Mouse (Mus musculus): ENCODE results near the gene Ppm1l. TPM values are rescaled to one million over a fixed set of nuclear protein-coding genes. Genes with fewer than 3 reads are reported as not detected.

The Ppm1l gene
- polyA plus RNA-seq, 1 experiment from 2014 or later: 8.3 TPM

DNA sequence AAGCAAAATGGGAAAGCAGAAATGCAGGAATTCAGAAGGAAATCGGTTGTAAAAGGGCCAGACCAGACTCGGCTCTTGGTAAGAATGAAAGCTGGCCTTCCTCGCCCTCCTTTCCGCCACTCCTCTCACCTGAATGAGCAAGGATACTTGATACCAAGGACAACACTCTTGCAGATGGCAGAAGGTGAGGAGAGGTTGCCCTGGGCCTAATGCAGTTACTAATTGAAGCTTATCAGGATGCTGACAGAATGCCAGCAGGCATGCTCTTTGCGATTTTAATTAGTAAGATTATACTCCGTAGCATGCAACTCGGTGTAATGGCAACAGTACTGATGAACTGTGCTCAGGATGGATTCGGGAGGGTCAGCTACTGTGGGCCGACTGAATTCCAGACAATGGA is 214.8 kb downstream of the Ppm1l start:
- Histone ChIP-seq H3K4me2 (no peak overlapping the region), H3K9me3 (no peaks in the 10 kb centered on the region), H3K4me3 (no peak overlapping the region), H3K27me3 (no peaks in the 10 kb centered on the region), H3K9ac (no peak overlapping the region), H3K36me3 (no peaks in the 10 kb centered on the region), H3K4me1 (peaks cover 5% of the 10 kb centered on the region; the same call in 1 of the 2 replicates), H3K27ac (no peak overlapping the region)
- WGBS: 73% methylated on average over 9 of the region's 9 CpGs
- ATAC-seq (ENCODE audit: insufficient number of reproducible peaks, insufficient read depth, low FRiP score, low TSS enrichment, low read depth): no peak

GRCm38 (mm10) chr3:69532687-69533086 is 216.0 kb downstream of the Ppm1l start:
- no peaks in the 10 kb centered on the region for H3K27me3 ChIP-seq
- no peaks in the 10 kb centered on the region for H3K36me3 ChIP-seq
- peaks cover 14% of the 10 kb centered on the region for H3K4me1 ChIP-seq
- no peak overlapping the region for H3K4me3 ChIP-seq
- no peak overlapping the region for H3K9ac ChIP-seq
- H3K27ac ChIP-seq: no peak overlapping the region
- H3K9me3 ChIP-seq: no peaks in the 10 kb centered on the region
- 52% methylated on average over 4 of the region's 4 CpGs for whole genome bisulfite sequencing
- ATAC-seq (ENCODE audit: insufficient number of reproducible peaks, insufficient read depth, low FRiP score, low TSS enrichment, low read depth): no peak
- H3K4me2 ChIP-seq: no peak overlapping the region

DNA sequence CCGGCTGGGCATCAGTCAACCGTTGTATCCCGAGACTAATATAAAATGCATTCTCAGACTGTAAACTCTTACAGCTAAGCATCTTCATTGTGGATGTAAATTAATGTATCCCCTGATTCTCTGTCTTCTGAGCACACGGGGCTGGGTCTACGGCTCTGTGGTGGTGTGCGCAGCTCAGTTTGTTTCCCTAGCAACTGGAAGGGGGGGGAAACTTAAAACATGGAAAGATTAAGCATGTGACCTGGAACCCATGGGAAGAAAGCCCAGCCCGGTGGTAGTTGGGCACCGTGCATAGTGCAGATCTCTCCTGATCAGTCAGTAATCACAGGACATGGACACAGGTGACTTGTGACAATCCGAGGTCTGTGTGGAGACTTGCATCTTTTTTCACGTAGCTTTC is 218.8 kb downstream of the Ppm1l start:
- H3K27me3 ChIP-seq: no peaks in the 10 kb centered on the region
- 88% methylated on average over 10 of the region's 10 CpGs for WGBS

GRCm38 (mm10) chr3:69535941-69536647 is 219.4 kb downstream of the Ppm1l start:
- H3K9me3 ChIP-seq: no peaks in the 10 kb centered on the region
- H3K4me1 ChIP-seq: peaks cover 16% of the 10 kb centered on the region
- ATAC-seq (ENCODE audit: insufficient number of reproducible peaks, insufficient read depth, low FRiP score, low TSS enrichment, low read depth): no peak
- no peaks in the 10 kb centered on the region for H3K27me3 ChIP-seq
- H3K4me3 ChIP-seq: no peak overlapping the region
- no peaks in the 10 kb centered on the region for H3K36me3 ChIP-seq
- no peak overlapping the region for H3K9ac ChIP-seq
- no peak overlapping the region for H3K27ac ChIP-seq
- WGBS: 70% methylated on average over 25 of the region's 25 CpGs
- H3K4me2 ChIP-seq: no peak overlapping the region

More for the DNA sequence above, 218.8 kb downstream of the Ppm1l start:
- no peak for ATAC-seq (ENCODE audit: insufficient number of reproducible peaks, insufficient read depth, low FRiP score, low TSS enrichment, low read depth)
- Histone ChIP-seq H3K9ac (no peak overlapping the region), H3K9me3 (no peaks in the 10 kb centered on the region), H3K4me1 (peaks cover 16% of the 10 kb centered on the region), H3K4me3 (no peak overlapping the region), H3K27ac (no peak overlapping the region), H3K4me2 (no peak overlapping the region), H3K36me3 (no peaks in the 10 kb centered on the region)

DNA sequence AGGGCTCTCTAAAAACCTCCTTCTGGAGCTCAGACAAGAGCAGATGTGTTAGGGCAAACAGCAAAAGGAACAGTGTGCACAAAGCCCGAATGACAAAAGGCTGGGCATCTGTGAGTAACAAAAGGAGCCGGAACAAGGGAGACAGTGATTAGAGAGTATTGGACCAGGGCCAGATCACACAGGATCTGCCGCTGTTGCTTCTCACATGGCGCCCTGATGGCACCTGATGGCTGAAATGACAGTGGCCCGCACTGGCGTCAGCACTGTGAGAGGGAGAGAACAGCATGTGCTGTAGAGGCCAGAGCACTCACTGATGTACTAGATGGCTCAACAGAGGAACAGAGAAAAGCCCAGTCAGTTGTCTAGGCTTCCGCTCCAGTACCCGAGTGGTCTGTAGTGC is 226.3 kb downstream of the Ppm1l start:
- no peak for ATAC-seq (ENCODE audit: insufficient number of reproducible peaks, insufficient read depth, low FRiP score, low TSS enrichment, low read depth)
- H3K36me3 ChIP-seq: no peaks in the 10 kb centered on the region
- no peak overlapping the region for H3K27ac ChIP-seq
- H3K4me3 ChIP-seq: no peak overlapping the region
- H3K9ac ChIP-seq: no peak overlapping the region
- no peaks in the 10 kb centered on the region for H3K27me3 ChIP-seq
- H3K4me1 ChIP-seq: 0 out of 2 replicates have a peak, but pooled peaks cover 2% of the 10 kb centered on the region
- 85% methylated on average over 8 of the region's 8 CpGs for WGBS
- no peaks in the 10 kb centered on the region for H3K9me3 ChIP-seq
- no peak overlapping the region for H3K4me2 ChIP-seq

DNA sequence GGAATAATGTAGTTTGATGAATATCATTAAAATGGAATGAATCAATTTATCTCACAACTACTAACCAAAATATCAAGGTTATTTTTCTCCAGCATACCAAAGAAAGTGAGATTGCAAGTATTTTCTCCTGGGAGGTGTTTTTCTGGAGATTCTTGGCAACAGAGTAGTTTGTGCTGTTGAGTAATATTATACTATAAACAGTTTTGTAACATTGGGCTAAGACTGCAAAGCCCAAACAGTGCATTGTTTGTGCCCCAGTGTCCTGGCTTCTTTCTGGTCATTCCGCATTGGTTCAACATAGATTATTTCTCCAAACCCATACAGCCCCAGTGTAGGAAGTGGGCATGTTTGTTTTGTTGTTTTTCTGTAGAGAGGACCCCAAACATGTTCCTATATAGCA is 227.1 kb downstream of the Ppm1l start:
- WGBS: 94% methylated on average over 1 of the region's 1 CpGs

GRCm38 (mm10) chr3:69545017-69545416 is 228.4 kb downstream of the Ppm1l start:
- Histone ChIP-seq H3K9me3 (no peaks in the 10 kb centered on the region), H3K4me3 (no peak overlapping the region), H3K36me3 (no peaks in the 10 kb centered on the region), H3K27ac (no peak overlapping the region), H3K27me3 (no peaks in the 10 kb centered on the region), H3K9ac (no peak overlapping the region), H3K4me1 (0 out of 2 replicates have a peak, but pooled peaks cover 4% of the 10 kb centered on the region), H3K4me2 (no peak overlapping the region)
- 82% methylated on average over 5 of the region's 5 CpGs for WGBS
- ATAC-seq (ENCODE audit: insufficient number of reproducible peaks, insufficient read depth, low FRiP score, low TSS enrichment, low read depth): no peak

More for the DNA sequence above, 227.1 kb downstream of the Ppm1l start:
- no peak for ATAC-seq (ENCODE audit: insufficient number of reproducible peaks, insufficient read depth, low FRiP score, low TSS enrichment, low read depth)
- Histone ChIP-seq H3K4me2 (no peak overlapping the region), H3K27ac (no peak overlapping the region), H3K9me3 (no peaks in the 10 kb centered on the region), H3K4me3 (no peak overlapping the region), H3K9ac (no peak overlapping the region), H3K36me3 (no peaks in the 10 kb centered on the region), H3K27me3 (no peaks in the 10 kb centered on the region), H3K4me1 (0 out of 2 replicates have a peak, but pooled peaks cover 6% of the 10 kb centered on the region)

DNA sequence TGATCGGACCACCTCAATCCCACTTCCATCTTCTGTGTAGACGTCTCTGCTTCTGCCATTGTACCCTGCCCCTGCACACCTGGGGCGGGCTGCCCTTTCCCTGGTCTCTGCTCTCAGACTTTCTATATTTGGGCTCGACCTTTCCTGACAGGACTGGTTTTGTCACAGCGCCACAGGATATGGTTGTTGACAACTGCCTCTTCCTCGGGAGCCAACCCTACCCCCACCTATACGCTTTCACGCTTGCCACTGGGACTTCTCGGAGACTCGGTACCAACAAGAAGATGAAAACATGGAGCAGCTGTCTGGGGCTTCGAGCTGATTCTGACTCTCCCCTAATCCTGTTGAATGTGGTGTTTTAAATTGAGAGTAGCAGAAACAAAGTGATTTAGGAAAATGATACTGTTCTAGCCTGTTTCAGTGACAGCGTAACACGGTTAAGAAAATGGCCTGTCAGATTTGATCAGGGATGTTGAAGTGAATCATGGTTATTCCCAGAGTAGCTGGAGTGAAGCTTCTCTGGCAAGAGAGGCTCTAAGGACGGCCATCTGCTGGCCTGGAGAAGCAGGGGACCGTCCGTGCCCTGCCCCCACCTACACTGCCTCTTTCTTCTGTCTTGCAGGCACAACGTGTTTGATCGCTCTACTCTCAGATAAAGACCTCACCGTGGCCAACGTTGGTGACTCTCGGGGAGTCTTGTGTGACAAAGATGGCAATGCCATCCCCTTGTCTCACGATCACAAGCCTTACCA is 232.2 kb downstream of the Ppm1l start:
- no peaks in the 10 kb centered on the region for H3K36me3 ChIP-seq
- ATAC-seq (ENCODE audit: insufficient number of reproducible peaks, insufficient read depth, low FRiP score, low TSS enrichment, low read depth): no peak
- no peak overlapping the region for H3K27ac ChIP-seq
- no peak overlapping the region for H3K4me3 ChIP-seq
- 63% methylated on average over 22 of the region's 22 CpGs for WGBS
- H3K4me2 ChIP-seq: no peak overlapping the region
- H3K4me1 ChIP-seq: 0 out of 2 replicates have a peak, but pooled peaks cover 4% of the 10 kb centered on the region
- no peaks in the 10 kb centered on the region for H3K9me3 ChIP-seq
- H3K9ac ChIP-seq: no peak overlapping the region
- no peaks in the 10 kb centered on the region for H3K27me3 ChIP-seq

DNA sequence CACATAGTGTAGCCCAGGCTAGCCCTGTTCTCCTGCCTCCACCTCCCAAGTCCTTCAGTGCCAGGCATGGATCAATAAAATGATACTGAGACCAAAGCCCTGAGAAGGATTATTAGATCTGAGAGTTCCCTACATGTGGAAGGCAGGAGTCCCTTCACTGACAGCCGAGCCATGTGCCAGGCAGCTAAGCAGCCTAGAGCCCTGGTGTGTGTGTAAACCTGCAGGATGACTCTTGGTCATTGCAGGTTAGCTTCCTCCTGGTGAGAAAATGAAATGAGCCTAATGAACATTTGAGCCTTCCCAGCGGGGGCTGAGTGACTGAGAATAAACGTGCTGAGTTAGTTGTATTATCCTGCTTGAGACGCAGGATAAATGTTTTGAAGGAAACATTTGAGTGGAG is 232.9 kb downstream of the Ppm1l start:
- Histone ChIP-seq H3K36me3 (no peaks in the 10 kb centered on the region), H3K27ac (no peak overlapping the region), H3K9me3 (no peaks in the 10 kb centered on the region), H3K27me3 (no peaks in the 10 kb centered on the region), H3K4me1 (0 out of 2 replicates have a peak, but pooled peaks cover 4% of the 10 kb centered on the region), H3K4me3 (no peak overlapping the region), H3K4me2 (no peak overlapping the region), H3K9ac (no peak overlapping the region)
- no peak for ATAC-seq (ENCODE audit: insufficient number of reproducible peaks, insufficient read depth, low FRiP score, low TSS enrichment, low read depth)
- WGBS: 81% methylated on average over 4 of the region's 4 CpGs

GRCm38 (mm10) chr3:69555511-69555910 is 238.8 kb downstream of the Ppm1l start:
- peaks cover 8% of the 10 kb centered on the region; the same call in 1 of the 2 replicates for H3K4me1 ChIP-seq
- WGBS: 86% methylated on average over 6 of the region's 6 CpGs
- H3K9me3 ChIP-seq: no peaks in the 10 kb centered on the region
- H3K9ac ChIP-seq: no peak overlapping the region
- ATAC-seq (ENCODE audit: insufficient number of reproducible peaks, insufficient read depth, low FRiP score, low TSS enrichment, low read depth): no peak
- no peaks in the 10 kb centered on the region for H3K36me3 ChIP-seq
- no peaks in the 10 kb centered on the region for H3K27me3 ChIP-seq
- H3K4me2 ChIP-seq: no peak overlapping the region
- no peak overlapping the region for H3K27ac ChIP-seq
- H3K4me3 ChIP-seq: no peak overlapping the region

GRCm38 (mm10) chr3:69556092-69556778 is 239.6 kb downstream of the Ppm1l start:
- no peak overlapping the region for H3K27ac ChIP-seq
- no peak for ATAC-seq (ENCODE audit: insufficient number of reproducible peaks, insufficient read depth, low FRiP score, low TSS enrichment, low read depth)
- H3K4me3 ChIP-seq: no peak overlapping the region
- peaks cover 8% of the 10 kb centered on the region; the same call in 1 of the 2 replicates for H3K4me1 ChIP-seq
- no peaks in the 10 kb centered on the region for H3K36me3 ChIP-seq
- no peaks in the 10 kb centered on the region for H3K9me3 ChIP-seq
- no peaks in the 10 kb centered on the region for H3K27me3 ChIP-seq
- H3K4me2 ChIP-seq: no peak overlapping the region
- 83% methylated on average over 12 of the region's 12 CpGs for WGBS
- H3K9ac ChIP-seq: no peak overlapping the region

Measured in embryonic facial prominence, embryonic 13.5 days (tissue).